Mouse (Mus musculus): Measurements from ENCODE around the gene Igfbp2. TPM values are rescaled to one million over a fixed set of nuclear protein-coding genes. Genes with fewer than 3 reads are reported as not detected.

Gene Igfbp2
- polyA plus RNA-seq (2014; fragmentation: Nextera tagmentation; extraction: Ambion mirVana) = 262 and 290 TPM in 2 replicates

DNA sequence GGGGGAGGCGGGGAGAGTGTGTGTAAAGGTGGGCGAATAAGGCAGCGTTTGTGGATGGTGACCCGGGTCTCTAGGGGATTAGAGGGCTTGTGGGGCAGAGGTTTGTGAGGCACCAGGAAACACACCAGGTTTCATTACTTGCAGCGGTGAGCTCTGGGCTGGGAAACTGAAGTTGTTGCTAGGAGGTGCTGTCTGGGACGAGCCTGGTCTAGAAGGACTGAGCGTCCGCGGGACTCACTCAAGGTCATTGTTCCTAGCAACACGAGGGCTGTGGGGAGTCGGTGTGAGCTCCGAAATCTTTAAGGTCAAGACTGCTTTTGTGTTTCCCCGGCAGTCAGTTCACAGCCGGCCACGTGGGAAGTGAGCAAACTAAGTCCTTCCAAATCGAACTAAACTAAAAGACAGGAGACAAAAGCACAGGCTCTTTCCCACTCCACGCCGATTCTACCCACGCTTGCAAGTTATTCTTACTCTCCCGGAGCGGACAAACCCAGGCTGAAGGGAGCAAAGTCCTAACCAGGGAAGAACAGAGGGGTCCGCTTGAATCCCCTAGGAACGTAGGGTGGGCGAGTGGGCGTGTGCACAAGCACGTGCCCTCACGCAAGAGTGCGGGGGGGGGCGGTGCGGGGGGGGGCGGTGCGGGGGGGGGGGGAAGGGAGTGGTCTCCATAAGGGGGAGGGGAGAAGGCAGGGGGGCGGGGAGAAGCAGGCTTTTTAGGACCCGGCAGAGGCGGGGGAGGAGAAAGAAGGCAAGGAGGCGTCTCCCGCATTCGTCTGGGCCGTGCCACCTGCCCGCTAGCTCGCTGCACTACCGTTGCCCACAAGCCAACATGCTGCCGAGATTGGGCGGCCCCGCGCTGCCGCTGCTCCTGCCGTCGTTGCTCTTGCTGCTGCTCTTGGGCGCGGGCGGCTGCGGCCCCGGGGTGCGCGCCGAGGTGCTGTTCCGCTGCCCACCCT is at the start of gene Igfbp2:
Gene Igfbp2, plus strand, starts transcription at position 753 of the 956 bp plus-strand sequence.
- Histone ChIP-seq H3K27me3 (ENCODE audit: control insufficient read depth, insufficient read depth, low read length) (no peaks in the 10 kb centered on the region), H3K9me3 (ENCODE audit: control insufficient read depth, low read length) (no peaks in the 10 kb centered on the region), H3K4me3 (ENCODE audit: low read depth, low read length) (peak within 1 kb of the TSS; percentile 79), H3K36me3 (ENCODE audit: control insufficient read depth, insufficient read depth, low read length) (no peaks in the 10 kb centered on the region), H3K4me2 (ENCODE audit: low read depth, severe bottlenecking) (peak within 1 kb of the TSS; percentile 98), H3K4me1 (ENCODE audit: control insufficient read depth, insufficient read depth, low read length) (peaks cover 13% of the 10 kb centered on the region), H3K9ac (ENCODE audit: low read length) (peak within 1 kb of the TSS; percentile 83), H3K27ac (replicated peaks; ENCODE audit: low read depth, low read length) (peak within 1 kb of the TSS; percentile 55; the same call in 1 of the 2 replicates)
- 1% methylated on average over 45 of the region's 58 CpGs for WGBS
- peak; percentile 81 for DNase-seq (ENCODE audit: low spot score)
- ATAC-seq (ENCODE audit: insufficient number of reproducible peaks, low FRiP score, low TSS enrichment, low read depth) = peak; percentile 73

GRCm38 (mm10) chr1:72778789-72779188 is 45.5 kb upstream of the Igfbp2 start:
- 32% methylated on average over 6 of the region's 6 CpGs for WGBS
- Histone ChIP-seq H3K9ac (ENCODE audit: low read length) (no peak overlapping the region), H3K36me3 (ENCODE audit: control insufficient read depth, insufficient read depth, low read length) (no peaks in the 10 kb centered on the region), H3K4me3 (ENCODE audit: low read depth, low read length) (no peak overlapping the region), H3K4me2 (ENCODE audit: low read depth, severe bottlenecking) (no peak overlapping the region), H3K27me3 (ENCODE audit: control insufficient read depth, insufficient read depth, low read length) (no peaks in the 10 kb centered on the region), H3K27ac (replicated peaks; ENCODE audit: low read depth, low read length) (no peak overlapping the region), H3K4me1 (ENCODE audit: control insufficient read depth, insufficient read depth, low read length) (no peaks in the 10 kb centered on the region), H3K9me3 (ENCODE audit: control insufficient read depth, low read length) (no peaks in the 10 kb centered on the region)
- ATAC-seq (ENCODE audit: insufficient number of reproducible peaks, low FRiP score, low TSS enrichment, low read depth) (no peak), DNase-seq (ENCODE audit: low spot score) (no peak)

GRCm38 (mm10) chr1:72780720-72781119 is 43.6 kb upstream of the Igfbp2 start:
- Histone ChIP-seq H3K4me1 (ENCODE audit: control insufficient read depth, insufficient read depth, low read length) (no peaks in the 10 kb centered on the region), H3K27ac (replicated peaks; ENCODE audit: low read depth, low read length) (no peak overlapping the region), H3K4me3 (ENCODE audit: low read depth, low read length) (no peak overlapping the region), H3K9ac (ENCODE audit: low read length) (no peak overlapping the region), H3K4me2 (ENCODE audit: low read depth, severe bottlenecking) (no peak overlapping the region), H3K9me3 (ENCODE audit: control insufficient read depth, low read length) (no peaks in the 10 kb centered on the region), H3K27me3 (ENCODE audit: control insufficient read depth, insufficient read depth, low read length) (no peaks in the 10 kb centered on the region), H3K36me3 (ENCODE audit: control insufficient read depth, insufficient read depth, low read length) (no peaks in the 10 kb centered on the region)
- 74% methylated on average over 7 of the region's 7 CpGs for WGBS
- ATAC-seq (ENCODE audit: insufficient number of reproducible peaks, low FRiP score, low TSS enrichment, low read depth) (no peak), DNase-seq (ENCODE audit: low spot score) (no peak)

DNA sequence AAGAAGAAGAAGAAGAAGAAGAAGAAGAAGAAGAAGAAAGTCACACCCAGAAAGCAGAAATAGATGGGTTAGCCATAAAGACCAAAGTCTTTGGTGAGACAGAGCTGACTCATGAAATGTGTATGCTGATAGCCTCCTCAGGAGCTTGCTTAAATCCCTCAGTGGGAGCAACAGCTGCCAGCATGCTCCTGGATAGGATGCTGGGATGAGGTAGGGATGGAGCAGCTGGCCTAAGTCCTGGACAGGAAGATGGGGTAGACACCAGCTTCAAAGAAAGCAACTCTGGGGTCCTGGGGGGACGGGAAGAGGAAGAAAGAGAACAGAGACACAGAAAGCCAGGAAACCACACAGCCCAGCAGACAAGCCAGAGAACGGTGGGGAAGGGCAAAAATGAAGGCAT is 41.0 kb upstream of the Igfbp2 start:
- no peaks in the 10 kb centered on the region for H3K36me3 ChIP-seq (ENCODE audit: control insufficient read depth, insufficient read depth, low read length)
- no peaks in the 10 kb centered on the region for H3K9me3 ChIP-seq (ENCODE audit: control insufficient read depth, low read length)
- ATAC-seq (ENCODE audit: insufficient number of reproducible peaks, low FRiP score, low TSS enrichment, low read depth) (no peak), DNase-seq (ENCODE audit: low spot score) (no peak)
- H3K4me1 ChIP-seq (ENCODE audit: control insufficient read depth, insufficient read depth, low read length) = no peaks in the 10 kb centered on the region
- 60% methylated on average over 2 of the region's 2 CpGs for WGBS
- H3K4me2 ChIP-seq (ENCODE audit: low read depth, severe bottlenecking) = no peak overlapping the region
- H3K27me3 ChIP-seq (ENCODE audit: control insufficient read depth, insufficient read depth, low read length) = no peaks in the 10 kb centered on the region
- no peak overlapping the region for H3K9ac ChIP-seq (ENCODE audit: low read length)
- H3K4me3 ChIP-seq (ENCODE audit: low read depth, low read length) = no peak overlapping the region
- H3K27ac ChIP-seq (replicated peaks; ENCODE audit: low read depth, low read length) = no peak overlapping the region

DNA sequence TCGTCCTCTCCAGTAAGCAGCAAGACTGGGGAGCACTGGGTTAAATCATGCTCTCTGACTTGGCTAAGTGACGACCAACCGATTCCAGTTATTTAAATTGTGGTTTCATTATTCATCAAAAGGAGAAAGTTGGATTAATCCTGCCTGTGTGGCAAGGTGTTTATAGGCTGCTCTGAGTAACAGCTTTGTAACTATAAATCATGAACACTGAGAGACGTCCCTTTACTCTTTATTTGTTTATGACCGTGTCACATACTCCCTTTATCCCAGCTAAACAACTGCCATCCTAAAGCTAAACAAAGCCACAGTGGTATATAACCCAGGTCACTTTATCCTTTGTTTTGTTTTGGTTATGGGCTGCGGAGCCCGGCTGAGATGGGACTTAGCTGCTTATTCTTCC is 40.3 kb upstream of the Igfbp2 start:
- no peaks in the 10 kb centered on the region for H3K36me3 ChIP-seq (ENCODE audit: control insufficient read depth, insufficient read depth, low read length)
- ATAC-seq (ENCODE audit: insufficient number of reproducible peaks, low FRiP score, low TSS enrichment, low read depth) (no peak), DNase-seq (ENCODE audit: low spot score) (no peak)
- 15% methylated on average over 7 of the region's 7 CpGs for WGBS
- no peaks in the 10 kb centered on the region for H3K9me3 ChIP-seq (ENCODE audit: control insufficient read depth, low read length)
- no peak overlapping the region for H3K9ac ChIP-seq (ENCODE audit: low read length)
- no peak overlapping the region for H3K4me3 ChIP-seq (ENCODE audit: low read depth, low read length)
- H3K27me3 ChIP-seq (ENCODE audit: control insufficient read depth, insufficient read depth, low read length) = no peaks in the 10 kb centered on the region
- H3K4me1 ChIP-seq (ENCODE audit: control insufficient read depth, insufficient read depth, low read length) = no peaks in the 10 kb centered on the region
- H3K27ac ChIP-seq (replicated peaks; ENCODE audit: low read depth, low read length) = no peak overlapping the region
- no peak overlapping the region for H3K4me2 ChIP-seq (ENCODE audit: low read depth, severe bottlenecking)

- no peak overlapping the region for H3K27ac ChIP-seq (replicated peaks; ENCODE audit: low read depth, low read length)
- DNase-seq (ENCODE audit: low spot score) (no peak), ATAC-seq (ENCODE audit: insufficient number of reproducible peaks, low FRiP score, low TSS enrichment, low read depth) (no peak)
- WGBS = 46% methylated on average over 3 of the region's 3 CpGs
- H3K4me1 ChIP-seq (ENCODE audit: control insufficient read depth, insufficient read depth, low read length) = no peaks in the 10 kb centered on the region
- H3K4me2 ChIP-seq (ENCODE audit: low read depth, severe bottlenecking) = no peak overlapping the region
- H3K4me3 ChIP-seq (ENCODE audit: low read depth, low read length) = no peak overlapping the region
- no peak overlapping the region for H3K9ac ChIP-seq (ENCODE audit: low read length)
- H3K27me3 ChIP-seq (ENCODE audit: control insufficient read depth, insufficient read depth, low read length) = no peaks in the 10 kb centered on the region
- no peaks in the 10 kb centered on the region for H3K9me3 ChIP-seq (ENCODE audit: control insufficient read depth, low read length)
- H3K36me3 ChIP-seq (ENCODE audit: control insufficient read depth, insufficient read depth, low read length) = no peaks in the 10 kb centered on the region
Observed at GRCm38 (mm10) chr1:72790670-72791069, 33.6 kb upstream of the Igfbp2 start.

DNA sequence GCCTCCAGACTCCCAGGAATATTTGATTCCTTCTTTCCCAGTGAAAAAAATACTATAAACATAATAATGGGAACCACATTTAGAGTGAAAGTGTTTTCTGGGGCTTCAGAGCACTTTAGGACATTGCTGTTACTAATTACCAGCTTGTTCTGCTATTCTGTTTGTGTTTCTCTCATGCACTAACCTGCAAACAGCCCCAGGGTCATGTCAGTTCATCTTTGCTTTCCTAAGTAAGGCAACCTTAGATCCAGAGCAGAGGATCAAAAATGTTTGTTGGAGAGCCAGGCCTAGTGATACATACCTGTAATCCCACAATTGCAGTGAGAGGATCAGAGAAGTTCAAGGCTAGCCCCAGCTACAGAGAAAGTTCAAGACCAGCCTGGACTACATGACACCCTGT is 32.6 kb upstream of the Igfbp2 start:
- DNase-seq (ENCODE audit: low spot score) (no peak), ATAC-seq (ENCODE audit: insufficient number of reproducible peaks, low FRiP score, low TSS enrichment, low read depth) (no peak)
- H3K36me3 ChIP-seq (ENCODE audit: control insufficient read depth, insufficient read depth, low read length) = no peaks in the 10 kb centered on the region
- H3K27ac ChIP-seq (replicated peaks; ENCODE audit: low read depth, low read length) = no peak overlapping the region
- H3K4me3 ChIP-seq (ENCODE audit: low read depth, low read length) = no peak overlapping the region
- no peaks in the 10 kb centered on the region for H3K4me1 ChIP-seq (ENCODE audit: control insufficient read depth, insufficient read depth, low read length)
- H3K9ac ChIP-seq (ENCODE audit: low read length) = no peak overlapping the region
- H3K4me2 ChIP-seq (ENCODE audit: low read depth, severe bottlenecking) = no peak overlapping the region
- no peaks in the 10 kb centered on the region for H3K9me3 ChIP-seq (ENCODE audit: control insufficient read depth, low read length)
- no peaks in the 10 kb centered on the region for H3K27me3 ChIP-seq (ENCODE audit: control insufficient read depth, insufficient read depth, low read length)

- H3K4me3 ChIP-seq (ENCODE audit: low read depth, low read length) = no peak overlapping the region
Observed at GRCm38 (mm10) chr1:72792262-72792661, 32.0 kb upstream of the Igfbp2 start.

More at GRCm38 (mm10) chr1:72792262-72792661, 32.0 kb upstream of the Igfbp2 start:
- H3K9me3 ChIP-seq (ENCODE audit: control insufficient read depth, low read length) = no peaks in the 10 kb centered on the region
- 31% methylated on average over 1 of the region's 1 CpGs for WGBS
- no peaks in the 10 kb centered on the region for H3K4me1 ChIP-seq (ENCODE audit: control insufficient read depth, insufficient read depth, low read length)
- H3K9ac ChIP-seq (ENCODE audit: low read length) = no peak overlapping the region
- no peaks in the 10 kb centered on the region for H3K36me3 ChIP-seq (ENCODE audit: control insufficient read depth, insufficient read depth, low read length)
- ATAC-seq (ENCODE audit: insufficient number of reproducible peaks, low FRiP score, low TSS enrichment, low read depth) (no peak), DNase-seq (ENCODE audit: low spot score) (no peak)
- no peaks in the 10 kb centered on the region for H3K27me3 ChIP-seq (ENCODE audit: control insufficient read depth, insufficient read depth, low read length)
- no peak overlapping the region for H3K27ac ChIP-seq (replicated peaks; ENCODE audit: low read depth, low read length)
- H3K4me2 ChIP-seq (ENCODE audit: low read depth, severe bottlenecking) = no peak overlapping the region

All from limb, embryonic 11.5 days (tissue).